Mouse (Mus musculus): Measurements from ENCODE around the gene Dusp18. TPM values are rescaled to one million over a fixed set of nuclear protein-coding genes. Genes with fewer than 3 reads are reported as not detected.
"Not testable (repeated sequence)": the region's sequence is repeated elsewhere in the genome, so short reads cannot be mapped to it uniquely, and the experiment has no call there.

Dusp18 gene
- total and polyA plus RNA-seq, 3 experiments: 0.81 to 2.2 TPM; not detected in 1

DNA sequence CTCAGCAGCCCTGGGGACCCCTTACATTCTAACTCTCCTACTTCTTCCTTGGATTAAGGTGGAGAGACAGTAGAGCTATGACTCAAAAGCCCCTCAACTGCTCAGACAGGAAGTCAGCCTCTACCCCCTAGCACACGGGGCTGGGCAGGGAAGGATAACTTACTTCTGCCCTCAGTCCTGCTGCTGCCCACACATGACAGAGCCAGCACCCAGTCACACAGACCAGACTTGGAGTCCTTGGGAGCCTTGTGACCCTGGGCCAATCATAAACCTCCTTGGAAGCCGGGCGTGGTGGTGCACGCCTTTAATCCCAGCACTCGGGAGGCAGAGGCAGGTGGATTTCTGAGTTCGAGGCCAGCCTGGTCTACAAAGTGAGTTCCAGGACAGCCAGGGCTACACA lies 16.4 kb downstream of the Dusp18 start:
- H3K9me3 ChIP-seq (replicated peaks; ENCODE audit: insufficient read depth, low read length); H3K27me3 ChIP-seq (ENCODE audit: control insufficient read depth in 1 of 2, insufficient read depth in 2 of 2, low read length in 2 of 2); DNase-seq (ENCODE audit: low read depth, low spot score); H3K36me3 ChIP-seq (ENCODE audit: control insufficient read depth in 1 of 2, insufficient read depth in 2 of 2, low read length in 2 of 2): not testable (repeated sequence)
- H3K27ac ChIP-seq (ENCODE audit: control insufficient read depth, low read depth, low read length): peak overlapping the region; percentile 8; the same call in 1 of the 2 replicates
- peaks cover 9 to 30% of the 10 kb centered on the region in 2 experiments; a peak in 3 of 4 replicates for H3K4me1 ChIP-seq (ENCODE audit: control insufficient read depth in 1 of 2, insufficient read depth in 2 of 2, low read length in 2 of 2)
- H3K9ac ChIP-seq (ENCODE audit: control insufficient read depth, low read depth, low read length, poor library complexity, severe bottlenecking): peak overlapping the region; percentile 30; the same call in 1 of the 2 replicates
- peaks cover 17% of the 10 kb centered on the region for H3K79me2 ChIP-seq (ENCODE audit: control insufficient read depth, insufficient read depth, low read length, poor library complexity)
- peak overlapping the region; percentile 8 to 12; a peak in 3 of 4 replicates for H3K4me3 ChIP-seq (ENCODE audit: control insufficient read depth in 1 of 2, insufficient read depth in 1 of 2, low read depth in 2 of 2, low read length in 2 of 2)

DNA sequence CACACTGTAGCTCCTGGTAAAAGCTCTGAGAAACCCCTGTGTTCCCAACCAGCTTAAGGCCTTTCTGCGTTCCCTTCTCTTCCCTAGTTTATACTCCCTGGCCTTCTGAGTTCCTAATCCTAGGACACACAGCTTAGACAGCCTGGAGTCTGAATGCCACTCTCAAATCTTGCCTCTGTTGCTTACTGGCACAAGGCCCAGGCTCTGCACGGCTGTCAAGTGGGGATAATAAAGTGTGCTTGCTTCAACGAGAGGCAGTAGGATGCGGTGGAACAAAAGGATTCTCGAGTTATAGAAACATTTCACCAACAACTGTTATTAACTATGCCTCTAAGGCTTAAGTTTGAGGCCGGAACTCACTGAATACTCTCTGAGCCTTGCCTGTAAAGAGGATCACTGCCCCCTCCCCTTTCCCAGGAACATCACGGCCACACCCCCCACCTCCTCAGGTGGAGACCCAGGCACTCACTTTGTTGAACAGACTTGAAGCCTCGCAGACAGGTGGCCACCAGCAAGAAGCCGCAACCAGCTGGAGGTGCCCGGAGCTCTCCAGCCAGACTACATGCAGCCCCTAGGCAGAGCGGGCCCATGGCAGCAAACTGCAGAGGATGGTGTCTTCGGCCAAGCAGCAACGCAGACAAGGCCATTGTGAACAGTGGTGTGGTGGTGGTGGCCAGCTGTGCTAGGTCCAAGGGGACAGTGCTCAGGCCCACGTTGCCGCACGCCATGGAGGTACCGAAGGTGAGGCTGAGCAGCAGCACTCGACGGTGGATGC lies 17.2 kb downstream of the Dusp18 start:
- TF ChIP-seq MXI1 (IDR thresholded peaks at IDR 0.05; ENCODE audit: low read depth, low read length) (peak; percentile 61; the same call in 1 of the 2 replicates), KAT2A (conservative IDR thresholded peaks at IDR 0.05; ENCODE audit: low read depth, low read length) (no peak), RCOR1 (IDR thresholded peaks at IDR 0.05; ENCODE audit: low read depth, low read length) (0 out of 2 replicates have a peak, but pooled peaks have one; percentile 18), EP300 (IDR thresholded peaks at IDR 0.05; ENCODE audit: low read depth in 1 of 2, low read length in 2 of 2) (peak in 1 of 2 experiments; percentile 21; a peak in 1 of 4 replicates), TAL1 (IDR thresholded peaks at IDR 0.05; ENCODE audit: low read length) (peak; percentile 53)
- H3K9ac ChIP-seq (ENCODE audit: control insufficient read depth, low read depth, low read length, poor library complexity, severe bottlenecking): peak overlapping the region; percentile 74
- no peak overlapping the region for H3K27ac ChIP-seq (ENCODE audit: control insufficient read depth, low read depth, low read length)
- H3K9me3 ChIP-seq (replicated peaks; ENCODE audit: insufficient read depth, low read length): no peaks in the 10 kb centered on the region
- peaks cover 9 to 30% of the 10 kb centered on the region in 2 experiments; a peak in 3 of 4 replicates for H3K4me1 ChIP-seq (ENCODE audit: control insufficient read depth in 1 of 2, insufficient read depth in 2 of 2, low read length in 2 of 2)
- H3K79me2 ChIP-seq (ENCODE audit: control insufficient read depth, insufficient read depth, low read length, poor library complexity): peaks cover 17% of the 10 kb centered on the region
- peak; percentile 81 for DNase-seq (ENCODE audit: low read depth, low spot score)
- peaks cover 0 to 10% of the 10 kb centered on the region in 2 experiments; a peak in 2 of 4 replicates for H3K36me3 ChIP-seq (ENCODE audit: control insufficient read depth in 1 of 2, insufficient read depth in 2 of 2, low read length in 2 of 2)
- H3K27me3 ChIP-seq (ENCODE audit: control insufficient read depth in 1 of 2, insufficient read depth in 2 of 2, low read length in 2 of 2): no peaks in the 10 kb centered on the region
- peak overlapping the region; percentile 72 to 75 for H3K4me3 ChIP-seq (ENCODE audit: control insufficient read depth in 1 of 2, insufficient read depth in 1 of 2, low read depth in 2 of 2, low read length in 2 of 2)

DNA sequence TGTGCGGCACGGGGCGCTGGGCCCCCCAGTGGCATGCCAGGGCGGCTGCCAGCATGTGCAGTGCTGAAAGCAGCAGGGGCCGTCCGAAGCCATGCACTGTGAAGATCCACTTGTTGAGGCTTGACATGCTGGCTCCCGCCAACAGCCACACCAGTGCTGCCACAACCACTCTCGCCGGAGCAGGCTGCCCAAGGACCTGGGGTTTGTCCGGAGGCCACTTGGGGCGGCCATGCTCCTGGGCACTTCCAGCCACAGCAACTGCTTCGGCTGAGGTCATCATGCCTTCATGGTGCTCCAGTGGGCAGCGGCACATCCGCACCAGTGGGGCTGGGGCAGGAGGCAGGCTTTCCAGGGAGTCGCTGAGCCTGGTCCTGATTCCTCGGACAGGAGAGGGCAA lies 17.8 kb downstream of the Dusp18 start:
- Histone ChIP-seq H3K27ac (ENCODE audit: control insufficient read depth, low read depth, low read length) (no peak overlapping the region), H3K4me3 (ENCODE audit: control insufficient read depth in 1 of 2, insufficient read depth in 1 of 2, low read depth in 2 of 2, low read length in 2 of 2) (peak overlapping the region; percentile 72 to 75), H3K4me1 (ENCODE audit: control insufficient read depth in 1 of 2, insufficient read depth in 2 of 2, low read length in 2 of 2) (peaks cover 9 to 30% of the 10 kb centered on the region in 2 experiments; a peak in 3 of 4 replicates), H3K27me3 (ENCODE audit: control insufficient read depth in 1 of 2, insufficient read depth in 2 of 2, low read length in 2 of 2) (no peaks in the 10 kb centered on the region), H3K9ac (ENCODE audit: control insufficient read depth, low read depth, low read length, poor library complexity, severe bottlenecking) (peak overlapping the region; percentile 74), H3K36me3 (ENCODE audit: control insufficient read depth in 1 of 2, insufficient read depth in 2 of 2, low read length in 2 of 2) (peaks cover 0 to 10% of the 10 kb centered on the region in 2 experiments; a peak in 2 of 4 replicates), H3K9me3 (replicated peaks; ENCODE audit: insufficient read depth, low read length) (no peaks in the 10 kb centered on the region), H3K79me2 (ENCODE audit: control insufficient read depth, insufficient read depth, low read length, poor library complexity) (peaks cover 17% of the 10 kb centered on the region)
- DNase-seq (ENCODE audit: low read depth, low spot score): peak; percentile 70
- TF ChIP-seq EP300 (IDR thresholded peaks at IDR 0.05; ENCODE audit: low read depth in 1 of 2, low read length in 2 of 2): no peak
- TF ChIP-seq MAX (IDR thresholded peaks at IDR 0.05; ENCODE audit: low read length): peak; percentile 71

All from MEL (cell line).